Mouse (Mus musculus): ENCODE results near the gene Slc26a3. TPM values are rescaled to one million over a fixed set of nuclear protein-coding genes. Genes with fewer than 3 reads are reported as not detected.
"Not testable (repeated sequence)": the region's sequence is repeated elsewhere in the genome, so short reads cannot be mapped to it uniquely, and the experiment has no call there.

Gene Slc26a3
- polyA plus RNA-seq, 1 experiment, result 8.9 TPM

GRCm38 (mm10) chr12:31421901-31422574, 31.4 kb downstream of the Slc26a3 start:
- DNase-seq (ENCODE audit: low read depth), result no peak

GRCm38 (mm10) chr12:31437791-31438190, 47.1 kb downstream of the Slc26a3 start:
- no peak for DNase-seq (ENCODE audit: low read depth)

- DNase-seq (ENCODE audit: low read depth), result no peak
Measured at GRCm38 (mm10) chr12:31439612-31440011, 48.9 kb downstream of the Slc26a3 start.

GRCm38 (mm10) chr12:31444131-31444546, 53.5 kb downstream of the Slc26a3 start:
- DNase-seq (ENCODE audit: low read depth), result no peak

- DNase-seq (ENCODE audit: low read depth), result no peak
Measured at GRCm38 (mm10) chr12:31444827-31445226, 54.2 kb downstream of the Slc26a3 start.

GRCm38 (mm10) chr12:31449341-31449740, 58.7 kb downstream of the Slc26a3 start:
- no peak for DNase-seq (ENCODE audit: low read depth)

GRCm38 (mm10) chr12:31456271-31456670, 65.6 kb downstream of the Slc26a3 start:
- no peak for DNase-seq (ENCODE audit: low read depth)

- peak; percentile 4 for DNase-seq (ENCODE audit: low read depth)
Measured at GRCm38 (mm10) chr12:31458474-31458873, 67.8 kb downstream of the Slc26a3 start.

- DNase-seq (ENCODE audit: low read depth), result not testable (repeated sequence)
Measured at GRCm38 (mm10) chr12:31460270-31460669, 69.6 kb downstream of the Slc26a3 start.

- no peak for DNase-seq (ENCODE audit: low read depth)
Measured at GRCm38 (mm10) chr12:31461371-31461770, 70.7 kb downstream of the Slc26a3 start.

- DNase-seq (ENCODE audit: low read depth), result no peak
Measured at GRCm38 (mm10) chr12:31462615-31463014, 71.9 kb downstream of the Slc26a3 start.

GRCm38 (mm10) chr12:31478182-31478581, 87.5 kb downstream of the Slc26a3 start:
- DNase-seq (ENCODE audit: low read depth), result not testable (repeated sequence)

- DNase-seq (ENCODE audit: low read depth), result peak; percentile 31
Measured at GRCm38 (mm10) chr12:31486431-31486830, 95.8 kb downstream of the Slc26a3 start.

- no peak for DNase-seq (ENCODE audit: low read depth)
Measured at GRCm38 (mm10) chr12:31498936-31499313, 108.3 kb downstream of the Slc26a3 start.

GRCm38 (mm10) chr12:31499314-31500131, 108.9 kb downstream of the Slc26a3 start, which contains the start of gene Cbll1:
TSS of gene Cbll1 (minus strand) at chr12:31499616.
- DNase-seq (ENCODE audit: low read depth), result peak; percentile 56

GRCm38 (mm10) chr12:31500196-31500595, 109.5 kb downstream of the Slc26a3 start:
- DNase-seq (ENCODE audit: low read depth), result no peak

GRCm38 (mm10) chr12:31501266-31501665, 110.6 kb downstream of the Slc26a3 start:
- no peak for DNase-seq (ENCODE audit: low read depth)

GRCm38 (mm10) chr12:31503211-31503610, 112.5 kb downstream of the Slc26a3 start:
- no peak for DNase-seq (ENCODE audit: low read depth)

- no peak for DNase-seq (ENCODE audit: low read depth)
Measured at GRCm38 (mm10) chr12:31507718-31508364, 117.2 kb downstream of the Slc26a3 start.

- no peak for DNase-seq (ENCODE audit: low read depth)
Measured at GRCm38 (mm10) chr12:31508496-31508895, 117.8 kb downstream of the Slc26a3 start.

GRCm38 (mm10) chr12:31511218-31511617, 120.5 kb downstream of the Slc26a3 start:
- no peak for DNase-seq (ENCODE audit: low read depth)

GRCm38 (mm10) chr12:31512634-31513411, 122.2 kb downstream of the Slc26a3 start:
- no peak for DNase-seq (ENCODE audit: low read depth)
